Comparison of ENCODE assay signal across 24 mouse cellular contexts in genomic region chrX:64080717-64081116, GRCm38 (mm10).
DNase-seq lines count a peak whose midpoint lies in the region; ATAC-seq and TF ChIP-seq lines count a peak whose summit lies in the region.
"Had no signal": no experiment of that assay in that cellular context is flagged by ENCODE, and none has a peak within 500 bp of the region (broad histone marks: within the 10 kb centered on the region; RNA-seq: fewer than 3 reads in every experiment).

No protein-coding gene starts in this region.

- H3K4me1 ChIP-seq in intestine, embryonic 14.5 days (replicated peaks; ENCODE audit: control insufficient read depth, insufficient read depth, low read length): no peaks in the 10 kb centered on the region
- H3K4me1 ChIP-seq in intestine, embryonic 15.5 days (replicated peaks): no peaks in the 10 kb centered on the region
- no peaks in the 10 kb centered on the region for H3K4me1 ChIP-seq in intestine, postnatal 0 days (replicated peaks; ENCODE audit: control insufficient read depth, insufficient read depth, low read length)
- H3K4me1 ChIP-seq: embryonic facial prominence, embryonic 13.5 days; embryonic facial prominence, embryonic 15.5 days; forebrain, embryonic 10.5 days; forebrain, embryonic 13.5 days; forebrain, embryonic 15.5 days had no signal

- no peak overlapping the region for H3K4me2 ChIP-seq in intestine, embryonic 14.5 days (ENCODE audit: low read length)
- no peak overlapping the region for H3K4me2 ChIP-seq in intestine, embryonic 15.5 days (replicated peaks)
- no peak overlapping the region for H3K4me2 ChIP-seq in intestine, postnatal 0 days (replicated peaks; ENCODE audit: low read depth)
- H3K4me2 ChIP-seq: embryonic facial prominence, embryonic 13.5 days; embryonic facial prominence, embryonic 15.5 days; forebrain, embryonic 13.5 days; forebrain, embryonic 15.5 days had no signal

- peak; percentile 14 for DNase-seq in gastrocnemius, adult 2 months
- no peak for DNase-seq in gastrocnemius, postnatal 14 days
- DNase-seq in intestine, embryonic 14.5 days (ENCODE audit: low spot score): peak; percentile 45
- DNase-seq in spleen, postnatal 10 days (ENCODE audit: low spot score in 2 of 2): no peak
- DNase-seq in right cerebral cortex, postnatal 36 days (ENCODE audit: low spot score in 2 of 2): no peak
- DNase-seq: adrenal gland, adult 2 months; adrenal gland, postnatal 10 days; adrenal gland, postnatal 25 days; cerebellum, adult 11 months; cerebellum, adult 18-20 months; cerebellum, adult 8-10 months; cerebellum, adult 9-11 months; cerebellum, postnatal 14 days; cerebellum, postnatal 36 days; embryo, embryonic 11 days had no signal

- no peak for ATAC-seq in intestine, embryonic 14.5 days (replicated peaks; ENCODE audit: low FRiP score, low TSS enrichment, low read depth)
- ATAC-seq in intestine, embryonic 15.5 days: peak; percentile 39; the same call in 1 of the 2 replicates
- peak; percentile 85 for ATAC-seq in intestine, postnatal 0 days
- no peak for ATAC-seq in megakaryocyte-erythroid progenitor cell, adult 5-6 weeks (replicated peaks; ENCODE audit: low FRiP score, low TSS enrichment, poor library complexity, severe bottlenecking)
- ATAC-seq: forebrain, embryonic 13.5 days; forebrain, embryonic 15.5 days had no signal

- no peaks in the 10 kb centered on the region for H3K9me3 ChIP-seq in intestine, embryonic 14.5 days (ENCODE audit: control insufficient read depth, low read length)
- H3K9me3 ChIP-seq in intestine, embryonic 15.5 days: no peaks in the 10 kb centered on the region
- no peaks in the 10 kb centered on the region for H3K9me3 ChIP-seq in intestine, postnatal 0 days (ENCODE audit: control insufficient read depth)
- H3K9me3 ChIP-seq: embryonic facial prominence, embryonic 13.5 days; embryonic facial prominence, embryonic 15.5 days; forebrain, embryonic 10.5 days; forebrain, embryonic 13.5 days; forebrain, embryonic 15.5 days had no signal

- H3K9ac ChIP-seq in intestine, embryonic 14.5 days (ENCODE audit: low read length): no peak overlapping the region
- H3K9ac ChIP-seq in intestine, embryonic 15.5 days: no peak overlapping the region
- H3K9ac ChIP-seq in intestine, postnatal 0 days (ENCODE audit: low read depth, low read length): no peak overlapping the region
- H3K9ac ChIP-seq: embryonic facial prominence, embryonic 13.5 days; embryonic facial prominence, embryonic 15.5 days; forebrain, embryonic 13.5 days; forebrain, embryonic 15.5 days had no signal

- no peaks in the 10 kb centered on the region for H3K36me3 ChIP-seq in intestine, embryonic 14.5 days (ENCODE audit: control insufficient read depth, insufficient read depth, low read length)
- H3K36me3 ChIP-seq in intestine, embryonic 15.5 days: no peaks in the 10 kb centered on the region
- H3K36me3 ChIP-seq in intestine, postnatal 0 days (ENCODE audit: control insufficient read depth, insufficient read depth): no peaks in the 10 kb centered on the region
- H3K36me3 ChIP-seq: embryonic facial prominence, embryonic 13.5 days; embryonic facial prominence, embryonic 15.5 days; forebrain, embryonic 10.5 days; forebrain, embryonic 15.5 days had no signal

- TF ChIP-seq CTCF in gastrocnemius, adult 2 months (IDR thresholded peaks at IDR 0.05): no peak
- TF ChIP-seq CTCF in intestine, postnatal 0 days (IDR thresholded peaks at IDR 0.05; ENCODE audit: low read depth): no peak

- intact Hi-C loops in gastrocnemius, adult 2 months (cut with DNase I): no loop called here
- intact Hi-C loops in gastrocnemius, postnatal 14 days (cut with DNase I; ENCODE audit: low total_unique reads): no loop called here

- H3K27me3 ChIP-seq in intestine, embryonic 14.5 days (replicated peaks; ENCODE audit: control insufficient read depth, insufficient read depth, low read length): no peaks in the 10 kb centered on the region
- no peaks in the 10 kb centered on the region for H3K27me3 ChIP-seq in intestine, embryonic 15.5 days (replicated peaks)
- no peaks in the 10 kb centered on the region for H3K27me3 ChIP-seq in intestine, postnatal 0 days (replicated peaks; ENCODE audit: control insufficient read depth, insufficient read depth, low read length)
- H3K27me3 ChIP-seq: embryonic facial prominence, embryonic 13.5 days; embryonic facial prominence, embryonic 15.5 days; forebrain, embryonic 13.5 days; forebrain, embryonic 15.5 days had no signal

- H3K4me3 ChIP-seq in gastrocnemius, adult 2 months: no peak overlapping the region
- H3K4me3 ChIP-seq in intestine, embryonic 14.5 days (ENCODE audit: low read depth, low read length): no peak overlapping the region
- no peak overlapping the region for H3K4me3 ChIP-seq in intestine, embryonic 15.5 days (replicated peaks)
- no peak overlapping the region for H3K4me3 ChIP-seq in intestine, postnatal 0 days (ENCODE audit: low read depth, low read length)
- H3K4me3 ChIP-seq: embryonic facial prominence, embryonic 13.5 days; embryonic facial prominence, embryonic 15.5 days; erythroblast, embryonic 14.5 days; forebrain, embryonic 10.5 days; forebrain, embryonic 13.5 days; forebrain, embryonic 15.5 days had no signal

- no peak overlapping the region for H3K27ac ChIP-seq in gastrocnemius, adult 2 months
- H3K27ac ChIP-seq in intestine, embryonic 14.5 days (ENCODE audit: low read depth): no peak overlapping the region
- no peak overlapping the region for H3K27ac ChIP-seq in intestine, embryonic 15.5 days
- no peak overlapping the region for H3K27ac ChIP-seq in intestine, postnatal 0 days (ENCODE audit: low read depth, low read length)
- H3K27ac ChIP-seq: embryonic facial prominence, embryonic 13.5 days; embryonic facial prominence, embryonic 15.5 days; forebrain, embryonic 10.5 days; forebrain, embryonic 13.5 days; forebrain, embryonic 15.5 days had no signal

Comparison
In these comparisons a context has a peak if more than half of its experiments do, and no peak if none do; other contexts are left out.
1. DNase-seq: peak in gastrocnemius, adult 2 months (single experiment) and intestine, embryonic 14.5 days (single experiment); none in gastrocnemius, postnatal 14 days (single experiment), spleen, postnatal 10 days (0 of 2) and right cerebral cortex, postnatal 36 days (0 of 2).
2. ATAC-seq: peak in intestine, embryonic 15.5 days (single experiment) and intestine, postnatal 0 days (single experiment); none in intestine, embryonic 14.5 days (single experiment) and megakaryocyte-erythroid progenitor cell, adult 5-6 weeks (single experiment).